Mouse (Mus musculus) stomach, embryonic 16.5 days (tissue): ENCODE results near the gene Fxyd7. TPM values are rescaled to one million over a fixed set of nuclear protein-coding genes. Genes with fewer than 3 reads are reported as not detected.

Experiments
- ATAC-seq: fragments of 200-750 bp; cut with Nextera tagmentation; 2 replicates; pipeline ENCODE4 v1.8.0; 2017; ENCODE audit warnings: moderate number of reproducible peaks, moderate TSS enrichment; ENCODE audit not compliant: insufficient read depth, low FRiP score
- H3K27ac ChIP-seq: fragments of 300-500 bp; sonication (generic); 2 replicates; pipeline ENCODE4 v1.5.1; 2014; ENCODE audit warnings: low read length
- H3K27me3 ChIP-seq: fragments of 300-500 bp; sonication (generic); 2 replicates; pipeline ENCODE4 v1.6.1; 2014; ENCODE audit warnings: low read length, control low read depth, mixed read lengths; ENCODE audit not compliant: control insufficient read depth, insufficient read depth
- H3K36me3 ChIP-seq: fragments of 300-500 bp; sonication (generic); 2 replicates; pipeline ENCODE4 v1.6.1; 2014; ENCODE audit warnings: low read length; ENCODE audit not compliant: control insufficient read depth, insufficient read depth
- H3K4me1 ChIP-seq: fragments of 300-500 bp; sonication (generic); 2 replicates; pipeline ENCODE4 v1.6.1; 2014; ENCODE audit warnings: low read length, control low read depth, mixed read lengths; ENCODE audit not compliant: control insufficient read depth, insufficient read depth
- H3K4me2 ChIP-seq: fragments of 300-500 bp; sonication (generic); 2 replicates; pipeline ENCODE4 v1.6.1; 2014; ENCODE audit warnings: low read depth, low read length, mixed read lengths
- H3K4me3 ChIP-seq: fragments of 300-500 bp; sonication (generic); replicated peaks from 2 replicates; pipeline ENCODE4 v1.5.1; 2014; ENCODE audit warnings: mild to moderate bottlenecking, low read length
- H3K9ac ChIP-seq: fragments of 300-500 bp; sonication (generic); 2 replicates; pipeline ENCODE4 v1.6.1; 2014; ENCODE audit warnings: low read length
- H3K9me3 ChIP-seq: fragments of 300-500 bp; sonication (generic); replicated peaks from 2 replicates; pipeline ENCODE4 v1.6.1; 2016; ENCODE audit warnings: low read length, control low read depth; ENCODE audit not compliant: control insufficient read depth
- WGBS: fragments of 180-500 bp; shearing (Covaris S2); extraction: QIAGEN DNeasy Blood & Tissue Kit; methylation state at CpG from one replicate; pipeline ENCODE4 v1.1.7; 2014; 5-methylcytosine and 5-hydroxymethylcytosine counted together
- polyA plus RNA-seq: library from polyadenylated mRNA; unstranded; fragments of >200 nt; fragmentation: Nextera tagmentation; extraction: Ambion mirVana; gene quantifications from 2 replicates; pipeline ENCODE4 v1.2.1, GENCODE M21; 2015

Gene Fxyd7
- polyA plus RNA-seq, 1 experiment from 2014 or later = 25.8 TPM

DNA sequence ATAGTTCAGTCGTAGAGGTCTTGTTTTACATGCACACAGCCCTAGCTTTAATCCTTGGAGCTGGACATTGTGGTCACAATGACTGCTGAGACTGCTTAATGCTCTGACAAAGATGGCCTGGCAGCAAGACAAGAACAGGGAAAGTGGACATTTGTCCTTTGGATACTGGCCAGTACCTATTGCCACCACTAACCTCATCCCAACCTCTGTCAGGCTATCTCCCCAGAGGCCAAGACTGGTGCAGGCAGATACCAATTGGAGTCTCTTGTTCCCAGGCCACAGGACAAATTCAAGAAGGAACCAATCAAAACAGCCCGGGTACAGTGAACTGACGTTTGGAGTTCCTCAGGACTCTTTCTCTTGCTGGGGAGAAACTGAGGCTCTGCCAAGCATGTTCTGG is 36.9 kb upstream of the Fxyd7 start:
- no peak for ATAC-seq
- Histone ChIP-seq H3K4me3 (no peak overlapping the region), H3K27me3 (no peaks in the 10 kb centered on the region), H3K9ac (no peak overlapping the region), H3K4me1 (peaks cover 10% of the 10 kb centered on the region; the same call in 1 of the 2 replicates), H3K27ac (no peak overlapping the region), H3K4me2 (no peak overlapping the region), H3K36me3 (no peaks in the 10 kb centered on the region), H3K9me3 (no peaks in the 10 kb centered on the region)
- WGBS = 68% methylated on average over 3 of the region's 3 CpGs

- Histone ChIP-seq H3K27ac (no peak overlapping the region), H3K4me1 (peaks cover 16% of the 10 kb centered on the region; the same call in 1 of the 2 replicates), H3K4me2 (no peak overlapping the region), H3K9me3 (no peaks in the 10 kb centered on the region), H3K9ac (no peak overlapping the region), H3K4me3 (no peak overlapping the region), H3K27me3 (no peaks in the 10 kb centered on the region), H3K36me3 (no peaks in the 10 kb centered on the region)
- 51% methylated on average over 2 of the region's 2 CpGs for WGBS
- no peak for ATAC-seq
Observed at GRCm38 (mm10) chr7:31087262-31087661, 36.0 kb upstream of the Fxyd7 start.

GRCm38 (mm10) chr7:31086175-31086755 is 35.0 kb upstream of the Fxyd7 start:
- no peaks in the 10 kb centered on the region for H3K9me3 ChIP-seq
- no peak overlapping the region; the same call in 1 of the 2 replicates for H3K27ac ChIP-seq
- H3K4me3 ChIP-seq = no peak overlapping the region
- no peaks in the 10 kb centered on the region for H3K27me3 ChIP-seq
- no peaks in the 10 kb centered on the region for H3K36me3 ChIP-seq
- no peak for ATAC-seq
- H3K4me1 ChIP-seq = peaks cover 16% of the 10 kb centered on the region; the same call in 1 of the 2 replicates
- H3K9ac ChIP-seq = no peak overlapping the region
- WGBS = 86% methylated on average over 9 of the region's 9 CpGs
- H3K4me2 ChIP-seq = no peak overlapping the region

DNA sequence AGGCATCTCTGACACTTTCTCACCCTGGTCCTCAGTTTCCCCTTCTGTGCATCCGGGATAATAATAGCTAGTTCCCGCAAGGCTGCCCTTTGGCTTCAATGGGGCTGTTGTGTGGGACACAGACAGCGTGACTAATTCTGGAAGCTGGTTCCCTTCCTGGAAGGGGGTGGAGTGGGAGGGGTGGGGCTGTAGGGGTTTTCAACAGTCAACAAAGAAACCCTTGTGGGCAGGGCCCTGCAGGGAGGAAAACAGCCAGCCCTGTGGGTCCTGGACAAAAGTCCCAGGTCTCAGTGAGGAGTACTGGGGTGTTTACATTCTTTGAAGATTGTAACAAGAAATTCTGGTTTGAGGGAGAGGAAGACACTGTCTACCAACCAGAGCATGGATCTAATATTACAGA is 33.9 kb upstream of the Fxyd7 start:
- H3K4me2 ChIP-seq = no peak overlapping the region
- peaks cover 16% of the 10 kb centered on the region; the same call in 1 of the 2 replicates for H3K4me1 ChIP-seq
- WGBS = 53% methylated on average over 3 of the region's 3 CpGs
- no peaks in the 10 kb centered on the region for H3K27me3 ChIP-seq
- ATAC-seq = peak; percentile 81; the same call in 1 of the 2 replicates
- H3K9me3 ChIP-seq = no peaks in the 10 kb centered on the region
- peak overlapping the region; percentile 76 for H3K27ac ChIP-seq
- no peak overlapping the region for H3K4me3 ChIP-seq
- H3K36me3 ChIP-seq = no peaks in the 10 kb centered on the region
- H3K9ac ChIP-seq = no peak overlapping the region

- peak overlapping the region; percentile 52; the same call in 1 of the 2 replicates for H3K9ac ChIP-seq
- peaks cover 16% of the 10 kb centered on the region; the same call in 1 of the 2 replicates for H3K4me1 ChIP-seq
- 40% methylated on average over 9 of the region's 9 CpGs for WGBS
- no peaks in the 10 kb centered on the region for H3K27me3 ChIP-seq
- no peaks in the 10 kb centered on the region for H3K9me3 ChIP-seq
- no peak overlapping the region for H3K4me3 ChIP-seq
- ATAC-seq = no peak
- peak overlapping the region; percentile 23; the same call in 1 of the 2 replicates for H3K4me2 ChIP-seq
- H3K36me3 ChIP-seq = no peaks in the 10 kb centered on the region
- H3K27ac ChIP-seq = peak overlapping the region; percentile 73
Observed at GRCm38 (mm10) chr7:31084140-31084539, 32.9 kb upstream of the Fxyd7 start.

DNA sequence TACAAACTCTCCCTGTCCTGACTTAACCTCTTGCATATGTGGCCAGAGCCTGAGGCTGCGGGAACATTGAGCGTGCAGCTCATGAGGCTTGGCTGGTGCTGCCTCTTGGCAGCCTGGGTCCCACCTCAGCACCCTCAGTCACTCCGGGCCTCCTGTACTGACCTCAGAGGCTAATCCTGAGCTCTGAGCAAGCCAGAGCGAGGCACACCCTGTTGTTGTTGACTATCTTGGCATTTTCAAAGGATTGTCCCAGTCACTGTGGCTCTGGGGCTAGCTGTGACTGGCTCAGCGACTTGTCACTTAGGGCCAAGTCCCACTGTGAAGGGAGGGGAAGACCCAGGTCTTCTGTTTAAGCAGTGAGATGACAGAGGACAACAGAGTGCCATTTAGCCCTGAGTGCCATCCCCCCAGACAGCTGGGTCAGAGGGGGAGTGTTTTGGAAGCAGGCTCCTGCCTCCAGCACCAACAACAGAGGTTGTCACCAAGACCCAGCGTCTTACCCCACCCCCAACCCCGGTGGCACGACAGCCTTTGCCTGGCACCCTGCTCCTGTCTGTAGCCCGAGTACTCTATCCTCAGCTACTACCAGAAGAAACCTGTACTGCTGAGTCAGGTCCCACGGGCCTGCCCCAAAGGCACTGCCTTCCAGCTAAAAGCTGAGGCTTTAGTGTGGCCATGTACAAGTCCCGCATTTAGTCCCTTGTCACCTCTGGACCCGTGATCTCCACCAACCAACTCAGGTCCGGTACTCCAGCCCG is 31.7 kb upstream of the Fxyd7 start:
- 56% methylated on average over 14 of the region's 14 CpGs for WGBS
- Histone ChIP-seq H3K9ac (no peak overlapping the region), H3K9me3 (no peaks in the 10 kb centered on the region), H3K4me1 (peaks cover 16% of the 10 kb centered on the region; the same call in 1 of the 2 replicates), H3K27ac (peak overlapping the region; percentile 73), H3K36me3 (no peaks in the 10 kb centered on the region), H3K4me2 (no peak overlapping the region), H3K4me3 (no peak overlapping the region), H3K27me3 (no peaks in the 10 kb centered on the region)
- ATAC-seq = peak; percentile 22; the same call in 1 of the 2 replicates

DNA sequence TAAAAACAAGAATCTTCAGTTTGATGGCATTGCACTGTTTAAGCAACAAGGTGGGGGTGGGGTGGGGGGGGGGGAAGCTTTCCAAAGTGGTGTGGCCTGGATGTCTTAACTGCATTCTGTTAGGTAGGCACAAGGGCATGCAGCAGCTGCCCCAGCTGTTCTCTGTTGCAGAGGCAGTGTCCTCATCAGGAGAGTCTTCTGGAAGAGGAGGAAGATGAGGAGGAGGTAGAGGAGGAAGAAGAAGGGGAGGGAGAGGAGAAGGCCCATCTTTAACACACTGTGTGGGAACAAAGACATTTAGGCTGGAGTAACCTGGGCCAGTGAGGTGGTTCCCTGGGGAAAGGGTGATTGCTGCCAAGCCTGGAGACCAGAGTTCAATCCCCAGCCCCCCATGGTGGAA is 30.8 kb upstream of the Fxyd7 start:
- no peak for ATAC-seq
- H3K4me2 ChIP-seq = no peak overlapping the region

DNA sequence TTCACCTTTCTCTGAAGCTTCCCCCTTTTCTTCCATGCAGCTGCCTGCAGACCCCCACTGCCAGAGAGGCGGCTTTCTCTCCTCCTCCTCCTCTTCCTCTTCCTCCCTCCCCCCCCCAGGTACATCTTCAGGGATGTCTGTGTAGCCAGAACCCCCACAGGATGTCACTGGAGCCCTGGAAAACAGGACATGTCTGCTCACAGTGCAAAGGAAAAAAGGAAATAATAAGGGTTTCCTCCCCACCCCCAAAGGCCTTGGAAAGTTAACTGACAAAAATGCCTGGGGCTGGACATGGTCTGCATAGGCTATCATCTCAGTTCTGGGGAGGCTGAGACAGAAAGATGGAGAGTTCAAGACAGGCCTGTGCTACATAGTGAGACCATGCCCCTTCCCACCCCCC is 29.8 kb upstream of the Fxyd7 start:
- H3K36me3 ChIP-seq = no peaks in the 10 kb centered on the region
- H3K27me3 ChIP-seq = no peaks in the 10 kb centered on the region
- peaks cover 22% of the 10 kb centered on the region; the same call in 1 of the 2 replicates for H3K4me1 ChIP-seq
- no peak overlapping the region for H3K4me3 ChIP-seq
- no peak overlapping the region for H3K4me2 ChIP-seq
- no peak overlapping the region for H3K27ac ChIP-seq
- ATAC-seq = no peak
- WGBS = 48% methylated on average over 1 of the region's 1 CpGs
- H3K9me3 ChIP-seq = no peaks in the 10 kb centered on the region
- no peak overlapping the region for H3K9ac ChIP-seq

More for the DNA sequence above, 30.8 kb upstream of the Fxyd7 start:
- H3K9ac ChIP-seq = no peak overlapping the region
- H3K36me3 ChIP-seq = no peaks in the 10 kb centered on the region
- no peaks in the 10 kb centered on the region for H3K27me3 ChIP-seq
- H3K4me1 ChIP-seq = peaks cover 22% of the 10 kb centered on the region; the same call in 1 of the 2 replicates
- H3K4me3 ChIP-seq = no peak overlapping the region
- no peak overlapping the region for H3K27ac ChIP-seq
- no peaks in the 10 kb centered on the region for H3K9me3 ChIP-seq

DNA sequence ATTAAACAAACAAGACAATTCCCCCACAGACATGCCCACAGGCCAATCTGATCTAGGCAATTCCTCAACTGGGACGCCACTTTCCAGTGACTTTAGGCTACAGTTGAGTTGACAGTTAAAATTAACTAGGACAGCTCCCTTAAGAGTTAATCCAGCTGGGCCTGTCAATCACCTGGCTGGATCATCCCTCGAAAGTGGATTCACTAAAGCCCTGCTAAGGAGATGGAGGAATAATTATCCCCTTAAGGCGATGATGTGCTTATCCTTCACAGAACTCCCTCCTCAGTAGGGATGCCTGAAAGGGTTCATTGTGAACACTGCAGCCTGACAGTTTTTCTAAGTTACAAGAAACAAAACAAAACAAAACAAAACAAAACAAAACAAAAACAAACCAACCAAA is 29.3 kb upstream of the Fxyd7 start:
- Histone ChIP-seq H3K36me3 (no peaks in the 10 kb centered on the region), H3K27ac (no peak overlapping the region)
- 62% methylated on average over 3 of the region's 3 CpGs for WGBS

More for the DNA sequence above, 29.3 kb upstream of the Fxyd7 start:
- Histone ChIP-seq H3K9ac (no peak overlapping the region), H3K4me1 (peaks cover 22% of the 10 kb centered on the region; the same call in 1 of the 2 replicates), H3K9me3 (no peaks in the 10 kb centered on the region), H3K4me3 (no peak overlapping the region), H3K4me2 (no peak overlapping the region), H3K27me3 (no peaks in the 10 kb centered on the region)
- no peak for ATAC-seq
